Mouse (Mus musculus) midbrain, embryonic 16.5 days (tissue): Measurements from ENCODE around the gene P2rx3. TPM values are rescaled to one million over a fixed set of nuclear protein-coding genes. Genes with fewer than 3 reads are reported as not detected.

Experiments
- ATAC-seq: fragments of 200-750 bp; cut with Nextera tagmentation; 2 replicates; pipeline ENCODE4 v1.8.0; 2017; ENCODE audit warnings: moderate TSS enrichment
- H3K27ac ChIP-seq: fragments of 300-500 bp; sonication (generic); 2 replicates; pipeline ENCODE4 v1.5.1; 2014; ENCODE audit warnings: mild to moderate bottlenecking, low read length, mixed read lengths
- H3K27me3 ChIP-seq: fragments of 300-500 bp; sonication (generic); 2 replicates; pipeline ENCODE4 v1.6.1; 2014; ENCODE audit warnings: low read depth, low read length, mixed read lengths; ENCODE audit not compliant: control insufficient read depth, insufficient read depth
- H3K36me3 ChIP-seq: fragments of 300-500 bp; sonication (generic); 2 replicates; pipeline ENCODE4 v1.6.1; 2014; ENCODE audit warnings: mild to moderate bottlenecking, low read length, moderate library complexity, mixed read lengths; ENCODE audit not compliant: control insufficient read depth, insufficient read depth
- H3K4me1 ChIP-seq: fragments of 300-500 bp; sonication (generic); 2 replicates; pipeline ENCODE4 v1.6.1; 2014; ENCODE audit warnings: mild to moderate bottlenecking, low read length, mixed read lengths; ENCODE audit not compliant: control insufficient read depth, insufficient read depth
- H3K4me2 ChIP-seq: fragments of 300-500 bp; sonication (generic); 2 replicates; pipeline ENCODE4 v1.6.1; 2014; ENCODE audit warnings: mild to moderate bottlenecking, low read length, mixed read lengths
- H3K4me3 ChIP-seq: fragments of 300-500 bp; sonication (generic); 2 replicates; pipeline ENCODE4 v1.5.1; 2014; ENCODE audit warnings: low read depth, mild to moderate bottlenecking, low read length, moderate library complexity, mixed read lengths
- H3K9ac ChIP-seq: fragments of 300-500 bp; sonication (generic); 2 replicates; pipeline ENCODE4 v1.6.1; 2014; ENCODE audit warnings: low read depth, low read length, mixed read lengths
- H3K9me3 ChIP-seq: fragments of 300-500 bp; sonication (generic); replicated peaks from 2 replicates; pipeline ENCODE4 v1.6.1; 2014; ENCODE audit warnings: mild to moderate bottlenecking, low read length, mixed read lengths; ENCODE audit not compliant: control insufficient read depth, poor library complexity, severe bottlenecking
- WGBS: fragments of 180-500 bp; shearing (Covaris S2); extraction: QIAGEN DNeasy Blood & Tissue Kit; methylation state at CpG from one replicate; pipeline ENCODE4 v1.1.7; 2014; 5-methylcytosine and 5-hydroxymethylcytosine counted together
- polyA plus RNA-seq: library from polyadenylated mRNA; unstranded; fragments of >200 nt; fragmentation: Nextera tagmentation; extraction: Ambion mirVana; gene quantifications from 2 replicates; pipeline ENCODE4 v1.2.1, GENCODE M21; 2015

The P2rx3 gene
- polyA plus RNA-seq, 1 experiment from 2014 or later = 1.4 TPM

- H3K27me3 ChIP-seq = no peaks in the 10 kb centered on the region
- H3K9me3 ChIP-seq = no peaks in the 10 kb centered on the region
- ATAC-seq = no peak
- no peak overlapping the region for H3K4me2 ChIP-seq
- H3K27ac ChIP-seq = no peak overlapping the region
- 66% methylated on average over 6 of the region's 6 CpGs for WGBS
- no peak overlapping the region for H3K4me3 ChIP-seq
- H3K36me3 ChIP-seq = no peaks in the 10 kb centered on the region
- no peaks in the 10 kb centered on the region; the same call in 1 of the 2 replicates for H3K4me1 ChIP-seq
- no peak overlapping the region for H3K9ac ChIP-seq
These were observed 6.3 kb downstream of the P2rx3 start for GRCm38 (mm10) chr2:85030989-85031388.

- no peak overlapping the region for H3K27ac ChIP-seq
- ATAC-seq = no peak
- 70% methylated on average over 6 of the region's 6 CpGs for WGBS
These were observed 7.4 kb downstream of the P2rx3 start for GRCm38 (mm10) chr2:85029897-85030296.

GRCm38 (mm10) chr2:85027281-85027680 lies 10.0 kb downstream of the P2rx3 start:
- no peak overlapping the region for H3K27ac ChIP-seq
- H3K4me1 ChIP-seq = no peaks in the 10 kb centered on the region
- H3K4me2 ChIP-seq = no peak overlapping the region
- H3K4me3 ChIP-seq = no peak overlapping the region
- no peaks in the 10 kb centered on the region for H3K36me3 ChIP-seq
- no peak overlapping the region for H3K9ac ChIP-seq
- 74% methylated on average over 5 of the region's 5 CpGs for WGBS
- H3K9me3 ChIP-seq = no peaks in the 10 kb centered on the region
- ATAC-seq = no peak
- no peaks in the 10 kb centered on the region for H3K27me3 ChIP-seq

More at GRCm38 (mm10) chr2:85029897-85030296, 7.4 kb downstream of the P2rx3 start:
- H3K4me2 ChIP-seq = no peak overlapping the region
- H3K36me3 ChIP-seq = no peaks in the 10 kb centered on the region
- H3K9ac ChIP-seq = no peak overlapping the region
- no peaks in the 10 kb centered on the region for H3K4me1 ChIP-seq
- H3K9me3 ChIP-seq = no peaks in the 10 kb centered on the region
- no peaks in the 10 kb centered on the region for H3K27me3 ChIP-seq
- H3K4me3 ChIP-seq = no peak overlapping the region

DNA sequence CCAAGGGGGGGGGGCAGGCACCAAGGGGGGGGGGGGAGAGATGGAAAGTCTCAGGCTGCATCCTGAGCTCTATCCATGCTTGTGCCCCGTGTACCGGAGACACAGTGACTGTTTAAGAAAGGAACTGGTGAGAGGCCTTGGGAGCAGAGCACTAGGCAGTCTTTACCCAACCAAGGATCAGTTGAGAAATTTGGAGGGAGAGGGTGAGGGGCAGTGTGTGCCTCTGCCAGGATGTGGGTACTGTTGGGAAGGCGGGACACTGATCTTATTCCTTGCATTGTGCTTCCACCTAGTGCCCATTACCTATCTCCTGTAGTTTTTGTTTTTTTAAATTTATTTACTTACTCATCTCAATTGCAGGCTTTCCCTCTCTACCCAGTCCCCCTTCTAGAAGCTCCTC lies 11.1 kb downstream of the P2rx3 start:
- Histone ChIP-seq H3K27me3 (no peaks in the 10 kb centered on the region), H3K4me2 (no peak overlapping the region), H3K36me3 (no peaks in the 10 kb centered on the region), H3K9me3 (no peaks in the 10 kb centered on the region), H3K27ac (no peak overlapping the region), H3K4me3 (no peak overlapping the region), H3K9ac (no peak overlapping the region), H3K4me1 (no peaks in the 10 kb centered on the region)
- ATAC-seq = no peak
- 87% methylated on average over 3 of the region's 3 CpGs for WGBS

DNA sequence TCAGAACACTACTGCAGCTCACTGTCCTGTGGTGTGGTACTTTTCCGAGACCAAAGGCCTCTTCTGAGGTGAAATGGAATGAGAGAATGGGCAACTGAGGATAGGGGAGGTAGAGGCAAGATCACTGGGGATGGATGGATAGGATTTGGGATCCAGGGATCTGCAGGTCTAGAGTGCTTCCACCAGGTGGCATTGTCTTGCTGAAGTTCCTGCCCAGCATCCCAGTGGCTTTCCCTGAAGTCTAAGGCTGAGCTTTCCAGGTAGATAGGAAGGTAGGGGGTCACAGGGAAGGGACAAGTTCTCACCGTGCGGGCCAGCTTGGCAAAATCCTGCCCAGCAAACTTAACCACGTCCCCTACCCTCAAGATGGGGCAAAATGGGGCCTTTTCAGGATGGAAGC lies 15.2 kb downstream of the P2rx3 start:
- Histone ChIP-seq H3K4me1 (no peaks in the 10 kb centered on the region), H3K4me3 (no peak overlapping the region), H3K9me3 (no peaks in the 10 kb centered on the region), H3K36me3 (no peaks in the 10 kb centered on the region), H3K9ac (no peak overlapping the region), H3K4me2 (no peak overlapping the region), H3K27ac (no peak overlapping the region), H3K27me3 (no peaks in the 10 kb centered on the region)
- WGBS = 19% methylated on average over 4 of the region's 4 CpGs
- no peak for ATAC-seq

- Histone ChIP-seq H3K9me3 (no peaks in the 10 kb centered on the region), H3K9ac (no peak overlapping the region), H3K27ac (no peak overlapping the region), H3K4me3 (no peak overlapping the region), H3K27me3 (no peaks in the 10 kb centered on the region), H3K36me3 (no peaks in the 10 kb centered on the region), H3K4me2 (no peak overlapping the region), H3K4me1 (no peaks in the 10 kb centered on the region)
- no peak for ATAC-seq
- 59% methylated on average over 3 of the region's 3 CpGs for WGBS
These were observed 22.7 kb downstream of the P2rx3 start for GRCm38 (mm10) chr2:85014588-85014982.

DNA sequence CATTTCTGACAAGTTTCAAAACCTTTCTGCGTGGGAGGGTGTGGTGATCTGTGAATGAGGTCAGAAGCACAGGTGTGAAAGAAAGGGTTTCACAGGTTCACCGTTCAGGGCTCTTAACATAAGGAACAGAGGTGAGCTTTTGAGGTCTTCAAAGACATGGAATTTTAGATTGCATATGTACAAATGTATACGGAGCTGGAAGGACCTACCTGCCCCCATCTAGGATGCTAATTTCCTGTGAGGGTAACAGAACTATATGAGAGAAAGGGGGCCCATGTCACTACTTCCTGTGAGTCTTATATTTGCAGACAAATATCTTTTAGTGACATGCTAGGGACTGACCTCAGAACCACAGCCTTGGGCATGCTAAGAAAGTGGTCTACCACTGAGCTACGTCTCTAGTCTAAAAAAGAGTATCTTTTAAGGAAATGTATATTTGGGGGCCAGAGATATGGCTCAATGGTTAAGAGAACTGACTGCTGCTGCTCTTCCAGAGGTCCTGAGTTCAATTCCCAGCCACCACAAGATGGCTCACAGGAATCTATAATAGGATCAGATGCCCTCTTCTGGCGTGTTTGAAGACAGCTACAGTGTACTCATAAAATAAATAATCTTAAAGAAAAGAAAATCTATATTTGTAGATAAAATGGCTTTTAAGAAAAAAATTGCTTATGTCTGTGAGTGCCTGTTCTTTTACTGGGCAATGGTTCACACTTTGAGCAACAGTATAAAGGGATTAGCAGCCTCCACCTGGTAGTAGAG lies 23.3 kb downstream of the P2rx3 start:
- Histone ChIP-seq H3K27me3 (no peaks in the 10 kb centered on the region), H3K4me1 (no peaks in the 10 kb centered on the region), H3K9me3 (no peaks in the 10 kb centered on the region), H3K36me3 (no peaks in the 10 kb centered on the region), H3K9ac (no peak overlapping the region), H3K4me3 (no peak overlapping the region), H3K27ac (no peak overlapping the region), H3K4me2 (no peak overlapping the region)
- ATAC-seq = no peak
- WGBS = 80% methylated on average over 5 of the region's 5 CpGs

- Histone ChIP-seq H3K4me3 (no peak overlapping the region), H3K9ac (no peak overlapping the region), H3K4me2 (no peak overlapping the region), H3K36me3 (no peaks in the 10 kb centered on the region), H3K27me3 (no peaks in the 10 kb centered on the region), H3K9me3 (no peaks in the 10 kb centered on the region), H3K27ac (no peak overlapping the region), H3K4me1 (no peaks in the 10 kb centered on the region)
- no peak for ATAC-seq
- 89% methylated on average over 14 of the region's 14 CpGs for WGBS
These were observed 24.6 kb downstream of the P2rx3 start for GRCm38 (mm10) chr2:85012679-85013078.

- no peaks in the 10 kb centered on the region for H3K4me1 ChIP-seq
- H3K9me3 ChIP-seq = no peaks in the 10 kb centered on the region
- H3K9ac ChIP-seq = no peak overlapping the region
- no peak for ATAC-seq
- H3K36me3 ChIP-seq = no peaks in the 10 kb centered on the region
- H3K27ac ChIP-seq = no peak overlapping the region
- H3K4me2 ChIP-seq = no peak overlapping the region
- no peak overlapping the region for H3K4me3 ChIP-seq
- WGBS = 74% methylated on average over 9 of the region's 9 CpGs
- no peaks in the 10 kb centered on the region for H3K27me3 ChIP-seq
These were observed 25.2 kb downstream of the P2rx3 start for GRCm38 (mm10) chr2:85011906-85012604.
